Mouse (Mus musculus) cortical plate, adult 2 months (tissue): ENCODE results near the gene Ndufs2.

Experiments
- CTCF ChIP-seq: fragments of 200-500 bp; IDR thresholded peaks from 2 replicates; pipeline ENCODE4 v1.5.1; 2011; ENCODE audit warnings: mild to moderate bottlenecking, control low read depth, low read length; ENCODE audit not compliant: insufficient read depth; ENCODE audit errors: extremely low read depth
- POLR2A ChIP-seq: fragments of 200-500 bp; IDR thresholded peaks from 2 replicates; pipeline ENCODE4 v1.6.1; 2011; ENCODE audit warnings: mild to moderate bottlenecking, low read length, control low read depth; ENCODE audit not compliant: insufficient read depth; ENCODE audit errors: extremely low read depth

GRCm38 (mm10) chr1:171256937-171257548 lies 5.9 kb upstream of the Ndufs2 start:
- TF ChIP-seq CTCF, result peak; percentile 71; the same call in 1 of the 2 replicates
- no peak for TF ChIP-seq POLR2A
